Mouse (Mus musculus): ENCODE measurements around the gene Cbfb.
"Not testable (repeated sequence)": the region's sequence is repeated elsewhere in the genome, so short reads cannot be mapped to it uniquely, and the experiment has no call there.

The Cbfb gene

DNA sequence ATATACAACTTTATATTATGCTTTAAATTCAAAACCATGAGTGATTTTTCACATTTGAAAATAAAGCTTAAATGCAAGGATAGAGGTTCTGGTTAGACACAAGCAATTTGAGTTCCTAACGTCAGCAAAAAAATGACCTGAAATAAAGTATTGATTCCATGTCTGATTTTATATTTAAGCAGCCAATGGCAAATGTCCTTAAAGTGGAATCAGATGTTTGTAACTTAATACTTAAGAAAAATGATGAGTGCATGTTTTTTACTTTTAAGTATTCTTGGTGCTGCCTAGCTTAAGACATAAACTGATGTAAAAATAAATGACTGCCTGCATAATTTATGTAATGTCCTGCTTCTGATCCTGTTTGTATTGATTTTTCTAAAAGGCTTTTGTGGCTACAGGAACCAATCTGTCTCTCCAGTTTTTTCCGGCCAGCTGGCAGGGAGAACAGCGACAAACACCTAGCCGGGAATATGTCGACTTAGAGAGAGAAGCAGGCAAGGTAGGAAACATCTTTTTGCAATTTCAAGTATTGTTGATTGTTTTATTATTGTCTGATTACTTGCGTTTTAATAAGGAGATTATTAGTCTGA, 7.8 kb downstream of the Cbfb start:
- no peak for DNase-seq (ENCODE audit: low spot score in 2 of 2)

DNA sequence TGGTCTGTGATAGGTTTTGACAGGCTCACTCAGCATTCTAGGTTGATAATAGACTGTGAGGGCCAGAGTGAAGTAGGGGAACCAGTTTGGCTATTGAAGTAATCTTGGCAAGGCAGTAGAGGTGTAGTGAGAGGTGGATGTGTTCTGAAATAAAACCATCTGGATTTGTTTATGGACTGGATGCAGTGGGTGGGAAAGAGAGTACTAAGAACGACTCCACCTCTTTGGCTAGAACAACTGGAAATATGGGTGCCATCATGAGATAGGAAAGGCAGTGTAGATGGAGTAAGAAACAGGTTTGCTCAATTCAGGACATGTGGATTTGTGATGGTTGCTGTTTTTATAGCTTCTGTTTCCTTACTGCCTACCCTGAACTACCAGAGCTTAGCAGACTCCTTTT, 11.7 kb downstream of the Cbfb start:
- no peak for DNase-seq (ENCODE audit: low spot score in 2 of 2)

DNA sequence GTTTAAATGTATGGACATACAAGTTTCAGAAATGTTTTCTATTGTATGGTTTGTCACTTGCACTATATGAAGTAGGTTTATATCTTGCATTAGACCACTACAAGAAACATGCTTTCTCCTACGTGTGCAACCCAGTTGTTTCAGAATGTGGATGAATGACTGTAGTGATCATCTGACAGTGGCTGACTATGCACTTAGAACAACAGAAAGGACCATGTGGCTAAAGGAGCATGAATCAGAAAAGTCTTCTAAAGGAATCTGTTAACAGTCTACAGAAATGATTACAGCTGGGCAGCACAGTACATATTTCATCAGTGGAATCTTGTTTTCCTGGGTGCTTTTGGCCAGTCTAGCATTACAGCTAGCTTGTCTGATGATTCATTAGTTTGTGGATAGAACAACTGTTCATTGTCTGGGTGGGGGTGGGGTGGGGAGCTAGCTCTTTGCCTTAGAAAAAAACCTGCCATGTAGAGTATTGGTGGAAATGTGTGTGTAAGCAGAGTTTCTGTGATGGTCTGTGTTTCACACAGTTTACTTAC, 16.1 kb downstream of the Cbfb start:
- no peak for DNase-seq (ENCODE audit: low spot score in 2 of 2)

DNA sequence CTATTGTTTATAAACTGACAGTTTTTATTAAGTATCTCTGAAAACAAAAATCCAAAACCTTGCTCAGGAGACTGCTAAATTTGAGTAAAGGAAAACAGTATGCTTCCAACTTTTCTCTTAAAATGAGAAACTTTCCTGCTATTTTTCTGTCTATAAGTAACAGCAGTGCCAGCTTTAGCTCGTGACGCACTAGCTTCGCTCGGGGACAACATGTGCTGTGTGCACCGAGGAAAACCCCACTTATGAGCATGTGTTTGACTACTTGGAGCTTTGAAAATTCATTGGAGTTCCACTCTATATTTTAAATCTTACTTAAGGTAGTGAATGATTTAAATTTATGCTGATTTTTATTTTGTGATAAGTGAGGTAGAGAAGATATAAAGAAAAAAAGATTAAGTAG, 21.7 kb downstream of the Cbfb start:
- no peak for DNase-seq (ENCODE audit: low spot score in 2 of 2)

DNA sequence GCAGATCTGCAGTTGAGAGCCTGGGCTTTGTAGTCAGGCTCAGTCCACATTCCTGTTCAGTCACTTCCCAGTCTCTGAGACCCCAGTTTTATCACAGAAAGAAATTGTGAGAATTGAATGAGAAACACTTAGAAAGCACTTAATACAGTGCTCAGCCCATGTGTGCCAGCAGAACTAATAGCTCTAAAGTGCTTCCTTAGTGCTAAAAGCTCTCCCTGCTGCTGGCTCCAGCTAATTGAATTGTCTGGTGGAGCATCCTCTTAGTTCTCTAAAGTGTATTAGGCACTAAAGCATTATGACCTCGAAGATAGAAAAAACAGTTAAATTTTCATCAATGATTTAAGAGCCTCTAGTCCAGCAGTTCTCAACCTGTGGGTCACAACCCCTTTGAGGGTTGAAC, 35.3 kb downstream of the Cbfb start:
- DNase-seq (ENCODE audit: low spot score in 2 of 2), result no peak

DNA sequence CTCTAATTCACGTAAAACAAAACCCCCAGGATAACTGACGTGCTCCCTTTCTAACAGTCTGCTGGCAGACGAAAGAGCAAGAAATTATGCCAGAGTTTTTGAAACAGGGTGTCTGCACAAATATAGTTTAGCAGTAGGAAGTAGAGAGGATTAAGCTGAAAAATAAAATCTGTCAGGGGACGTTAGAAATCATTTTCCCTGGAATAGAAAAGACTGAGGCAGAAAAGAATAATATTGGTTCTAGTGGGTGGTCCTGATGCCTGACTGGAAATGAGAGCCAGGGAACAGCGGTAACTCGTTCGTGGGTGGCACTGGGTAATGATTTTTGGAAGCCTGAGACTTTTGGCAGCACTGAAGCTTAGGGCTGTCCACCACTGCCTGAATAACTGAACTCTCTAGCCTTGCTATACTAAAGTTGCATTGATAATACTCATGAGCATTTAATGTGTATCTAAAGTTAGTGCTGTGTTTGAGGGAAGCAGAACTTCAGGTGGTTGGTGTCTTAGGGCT, 36.3 kb downstream of the Cbfb start:
- DNase-seq (ENCODE audit: low spot score in 2 of 2), result no peak

DNA sequence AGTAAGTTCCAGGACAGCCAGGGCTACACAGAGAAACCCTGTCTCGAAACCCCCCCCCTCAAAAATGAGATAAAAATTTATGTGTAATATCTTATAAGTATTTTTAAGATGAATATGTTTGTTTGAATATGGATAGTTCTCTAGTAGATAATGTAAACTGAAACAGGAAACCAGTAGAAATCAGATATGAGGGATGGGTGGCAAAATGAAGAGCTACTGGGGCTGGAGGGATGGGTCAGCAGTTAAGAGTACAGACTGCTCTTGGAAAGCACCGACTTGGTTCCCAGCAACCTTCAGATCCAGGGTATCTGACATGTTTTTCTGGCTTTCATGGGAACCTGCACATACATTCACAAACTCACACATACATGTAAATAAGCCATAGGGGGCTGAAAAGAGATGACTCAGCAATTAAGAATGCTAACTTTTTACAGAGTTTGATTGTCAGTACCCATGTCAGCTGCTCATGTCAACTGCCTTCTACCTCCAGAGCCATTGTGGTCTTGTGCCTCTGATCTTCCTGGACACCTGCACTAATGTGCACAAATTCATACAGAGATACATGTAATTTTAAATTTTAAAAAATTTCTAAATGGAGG, 37.3 kb downstream of the Cbfb start:
- DNase-seq (ENCODE audit: low spot score in 2 of 2), result no peak

DNA sequence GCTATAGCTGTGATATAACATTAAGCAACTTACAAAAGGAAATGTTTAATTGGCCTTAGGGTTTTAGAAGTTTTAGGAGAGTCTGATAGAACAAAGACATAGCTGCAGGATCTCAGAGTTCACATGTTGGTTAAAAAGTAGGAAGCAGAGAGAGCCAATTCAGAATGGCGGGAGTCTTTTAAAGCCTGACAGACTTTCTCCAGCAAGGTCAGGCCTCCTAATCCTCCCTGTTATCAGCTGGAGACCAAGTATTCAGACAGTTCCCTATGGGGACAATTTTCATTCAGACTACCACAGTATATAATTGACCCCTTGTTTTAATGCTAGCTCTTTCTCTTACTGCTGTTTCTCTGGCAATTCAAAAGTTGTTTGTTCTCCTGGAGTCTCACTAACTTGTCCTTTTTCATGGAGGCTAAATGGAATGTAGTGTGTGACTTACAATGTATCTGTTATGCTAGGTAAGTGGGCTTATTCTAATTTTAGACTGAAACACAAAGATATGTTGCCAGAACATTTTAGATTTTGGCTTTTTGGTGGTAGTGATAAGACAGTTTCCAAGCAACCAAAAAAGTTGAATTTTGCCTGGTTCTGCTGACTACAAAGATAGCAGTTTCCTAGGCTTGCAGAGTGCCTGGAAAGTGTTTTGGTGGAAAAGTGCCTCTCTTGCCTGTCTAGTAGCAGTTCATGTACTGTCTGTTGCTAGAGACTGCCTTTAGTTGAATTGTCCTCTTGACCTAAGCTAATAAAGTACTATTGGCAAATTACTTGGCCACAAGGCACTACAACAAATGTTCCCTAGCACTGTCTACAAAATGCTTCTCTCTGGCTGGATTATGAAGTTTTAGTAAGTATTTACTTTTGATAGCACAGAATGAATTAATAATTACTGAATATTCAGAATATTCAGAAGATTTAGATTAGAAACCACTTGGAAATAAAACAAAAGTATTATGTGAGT, 39.0 kb downstream of the Cbfb start:
- no peak for DNase-seq (ENCODE audit: low spot score in 2 of 2)

DNA sequence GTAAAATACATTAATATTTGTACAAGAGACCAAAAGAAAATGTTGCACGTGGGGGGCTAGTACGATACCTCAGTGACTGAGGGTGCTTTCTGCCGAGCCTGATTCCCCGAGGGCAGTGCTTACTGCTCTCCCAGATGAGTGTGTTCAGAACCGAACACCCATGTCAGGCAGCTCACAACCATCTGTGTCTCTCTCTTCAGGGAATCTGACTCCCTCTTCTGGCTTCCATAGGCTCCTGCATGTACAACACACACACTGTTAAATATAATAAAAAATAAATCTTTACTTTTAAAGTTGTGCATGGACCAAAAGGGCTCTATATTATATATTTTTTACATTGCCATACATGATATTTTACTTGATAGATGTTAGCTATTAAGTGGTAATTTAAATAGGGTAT, 43.6 kb downstream of the Cbfb start:
- no peak for DNase-seq (ENCODE audit: low spot score in 2 of 2)

DNA sequence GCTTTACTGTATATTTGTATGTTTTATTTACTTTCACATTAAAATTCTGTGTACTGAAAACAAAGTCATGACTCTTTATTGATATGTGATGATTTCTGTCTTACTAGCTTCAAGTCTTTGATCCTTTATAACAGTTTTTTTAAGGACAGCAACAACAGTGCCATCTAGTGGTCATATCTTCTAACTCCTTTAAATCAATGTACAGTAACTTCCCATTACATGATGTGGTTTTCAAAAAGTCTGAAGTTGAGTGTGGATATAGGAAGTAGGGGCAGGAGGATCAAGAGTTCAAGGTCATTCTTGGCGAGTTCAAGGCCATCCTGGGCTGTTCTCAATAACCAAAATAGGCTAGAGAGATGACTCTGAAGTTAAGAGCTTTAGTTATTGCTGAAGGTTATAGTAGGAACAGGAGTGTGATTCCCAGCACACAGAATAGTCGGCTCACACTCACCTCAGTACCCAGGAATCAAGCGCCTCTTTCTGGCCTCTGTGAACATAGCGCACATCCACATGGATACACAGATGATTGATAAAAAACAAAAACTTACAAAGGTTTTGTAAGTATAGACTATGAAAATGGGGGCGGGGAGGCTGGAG, 47.5 kb downstream of the Cbfb start:
- peak in 1 of 2 experiments; percentile 29 for DNase-seq (ENCODE audit: low spot score in 2 of 2)

DNA sequence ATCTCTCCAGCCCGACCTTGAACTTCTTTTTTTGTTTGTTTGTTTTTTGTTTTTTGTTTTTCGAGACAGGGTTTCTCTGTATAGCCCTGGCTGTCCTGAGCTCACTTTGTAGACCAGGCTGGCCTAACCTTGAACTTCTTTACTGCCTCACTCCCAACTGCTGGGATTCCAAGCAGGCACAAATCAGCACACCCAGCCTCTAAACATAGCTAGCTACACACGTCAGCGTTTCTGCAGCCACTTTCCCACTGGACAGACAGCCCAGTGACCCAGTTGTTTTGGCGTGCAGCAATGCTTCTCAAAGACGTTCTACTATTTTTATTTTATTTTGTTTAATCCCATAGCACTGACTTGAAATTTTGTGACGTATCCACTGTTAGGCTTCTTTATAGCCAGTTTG, 53.4 kb downstream of the Cbfb start:
- DNase-seq (ENCODE audit: low spot score in 2 of 2), result peak in 1 of 2 experiments; percentile 13

DNA sequence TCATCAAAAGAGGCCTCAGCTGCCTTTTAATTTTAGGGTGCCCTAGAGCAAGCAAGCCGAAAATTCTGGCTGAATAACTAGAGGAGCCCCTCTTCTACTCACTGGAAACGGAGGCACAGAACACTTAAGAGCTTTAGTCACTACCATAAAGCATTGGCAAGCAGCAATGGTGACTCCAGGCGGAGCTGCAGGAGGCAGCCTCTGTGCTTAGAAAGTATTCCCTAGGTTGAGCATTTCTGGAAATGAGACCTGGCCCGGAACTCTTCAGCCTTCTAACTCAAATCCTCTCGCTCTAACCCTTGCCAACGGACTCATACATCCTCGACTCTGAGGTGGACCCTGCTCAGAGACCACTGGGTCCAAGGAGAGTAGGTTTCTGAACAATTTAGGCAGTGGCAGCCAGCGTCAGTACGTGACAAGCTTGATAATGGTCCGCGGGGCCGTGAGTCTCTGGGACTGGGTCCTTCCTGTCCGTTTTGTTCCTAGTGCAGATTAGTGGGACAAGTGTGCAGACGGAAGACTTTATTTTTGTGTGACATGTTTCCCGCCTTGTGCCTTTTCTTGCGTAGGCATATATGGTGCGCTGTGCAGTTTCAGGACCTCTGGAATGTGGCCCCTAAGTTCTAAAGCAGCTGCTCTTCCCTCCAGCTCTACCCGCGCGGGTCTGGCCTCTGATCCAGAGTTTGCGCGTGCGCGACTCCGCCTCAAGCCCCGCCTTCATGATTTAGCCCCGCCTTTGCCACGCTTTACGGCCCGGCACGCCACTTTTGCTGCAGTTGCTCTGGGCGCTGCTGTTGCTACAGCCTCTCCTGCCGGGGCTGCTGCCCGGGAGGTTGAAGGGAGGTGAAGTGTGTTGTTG, 54.2 kb downstream of the Cbfb start, which contains the start of gene D230025D16Rik:
TSS of gene D230025D16Rik (plus strand) at position 733 of the 859 bp plus-strand sequence.
- peak; percentile 94 to 95 for DNase-seq (ENCODE audit: low spot score in 2 of 2)

DNA sequence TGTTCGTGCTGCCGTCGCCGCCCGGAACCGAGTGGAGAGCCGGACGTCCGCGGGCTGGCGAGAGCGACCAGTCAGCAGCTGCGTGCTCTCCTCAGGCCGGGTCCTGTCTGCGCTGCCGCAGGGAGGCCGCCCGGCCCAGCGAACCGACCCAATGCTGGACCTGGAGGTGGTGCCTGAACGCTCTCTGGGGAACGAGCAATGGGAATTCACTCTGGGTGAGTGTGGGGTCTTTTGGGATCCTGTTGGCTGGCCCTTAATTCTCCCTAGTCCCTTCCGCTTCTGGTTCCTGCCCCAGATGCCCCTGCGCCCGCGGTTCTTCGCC, 54.8 kb downstream of the Cbfb start:
- DNase-seq (ENCODE audit: low spot score in 2 of 2), result no peak

DNA sequence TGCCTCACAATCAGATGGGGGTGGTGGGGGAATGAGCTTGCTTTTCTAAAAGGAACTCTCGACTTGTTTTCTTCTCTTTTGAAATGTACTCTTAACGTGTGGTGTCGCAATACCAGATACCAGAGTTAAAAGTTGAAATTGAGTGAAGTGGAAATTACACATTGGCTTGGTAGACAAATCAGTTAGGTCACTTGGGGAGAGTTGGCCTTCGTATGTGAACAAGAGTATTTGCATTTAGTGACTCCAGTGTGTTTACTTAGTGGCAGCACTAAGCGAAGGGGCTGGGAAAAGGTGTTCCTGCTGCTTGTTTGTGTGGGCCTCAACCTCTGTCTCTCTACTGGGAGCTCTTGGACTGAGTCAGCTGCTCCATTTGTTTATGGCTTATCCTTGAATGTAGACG, 55.4 kb downstream of the Cbfb start:
- DNase-seq (ENCODE audit: low spot score in 2 of 2), result no peak

DNA sequence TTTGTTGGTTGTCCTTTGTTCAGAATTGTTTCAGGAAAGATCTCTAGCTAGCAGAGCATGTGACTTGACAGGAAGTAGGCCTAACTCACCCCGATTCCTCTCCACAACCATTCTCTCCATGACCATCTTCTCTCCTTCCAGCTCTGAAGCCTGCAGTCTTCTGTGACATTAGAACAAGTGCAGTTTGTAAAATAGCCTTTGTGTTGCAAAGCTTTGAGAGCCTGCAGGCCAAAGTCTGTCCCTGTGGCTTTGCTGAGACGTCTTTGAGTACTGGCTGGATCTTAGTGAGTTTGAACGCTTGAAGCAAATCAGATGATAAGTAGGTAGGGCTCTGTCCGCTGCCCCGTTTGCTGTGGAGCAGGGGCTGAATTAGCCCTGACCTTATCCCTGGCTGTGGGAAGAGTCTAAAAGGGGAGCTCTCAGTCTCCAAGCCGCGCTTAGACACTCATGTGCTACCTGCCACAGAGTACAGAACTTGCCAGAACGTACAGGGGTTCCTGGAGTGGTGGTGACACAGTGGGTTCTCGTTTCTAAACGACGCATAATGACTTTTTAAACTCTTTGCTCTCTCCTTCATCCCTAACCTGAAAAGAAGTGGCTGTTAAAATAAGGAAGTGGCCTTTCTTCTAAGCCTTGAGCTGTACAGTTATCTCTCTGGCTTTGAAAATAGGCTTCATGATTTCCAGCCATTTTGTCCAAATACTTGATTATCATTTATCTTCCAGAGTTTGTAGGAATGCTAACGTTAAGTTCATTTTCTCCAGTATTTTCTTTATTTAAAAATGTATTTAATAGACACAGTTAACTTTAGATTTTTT, 61.2 kb downstream of the Cbfb start:
- no peak for DNase-seq (ENCODE audit: low spot score in 2 of 2)

DNA sequence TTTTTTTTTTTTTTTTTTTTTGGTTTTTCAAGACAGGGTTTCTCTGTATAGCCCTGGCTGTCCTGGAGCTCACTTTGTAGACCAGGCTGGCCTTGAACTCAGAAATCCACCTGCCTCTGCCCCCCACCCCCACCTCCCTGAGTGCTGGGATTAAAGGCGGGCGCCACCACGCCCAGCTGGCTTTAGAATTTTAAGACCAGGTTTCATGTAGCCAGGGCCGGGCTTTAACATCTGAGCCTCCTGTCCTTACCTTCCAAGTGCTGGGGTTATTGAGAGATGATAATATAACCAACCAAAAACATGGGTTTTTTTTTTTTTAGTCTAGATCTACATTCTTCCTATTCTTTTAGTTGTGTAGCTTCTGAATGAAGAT, 61.8 kb downstream of the Cbfb start:
- DNase-seq (ENCODE audit: low spot score in 2 of 2), result not testable (repeated sequence)

DNA sequence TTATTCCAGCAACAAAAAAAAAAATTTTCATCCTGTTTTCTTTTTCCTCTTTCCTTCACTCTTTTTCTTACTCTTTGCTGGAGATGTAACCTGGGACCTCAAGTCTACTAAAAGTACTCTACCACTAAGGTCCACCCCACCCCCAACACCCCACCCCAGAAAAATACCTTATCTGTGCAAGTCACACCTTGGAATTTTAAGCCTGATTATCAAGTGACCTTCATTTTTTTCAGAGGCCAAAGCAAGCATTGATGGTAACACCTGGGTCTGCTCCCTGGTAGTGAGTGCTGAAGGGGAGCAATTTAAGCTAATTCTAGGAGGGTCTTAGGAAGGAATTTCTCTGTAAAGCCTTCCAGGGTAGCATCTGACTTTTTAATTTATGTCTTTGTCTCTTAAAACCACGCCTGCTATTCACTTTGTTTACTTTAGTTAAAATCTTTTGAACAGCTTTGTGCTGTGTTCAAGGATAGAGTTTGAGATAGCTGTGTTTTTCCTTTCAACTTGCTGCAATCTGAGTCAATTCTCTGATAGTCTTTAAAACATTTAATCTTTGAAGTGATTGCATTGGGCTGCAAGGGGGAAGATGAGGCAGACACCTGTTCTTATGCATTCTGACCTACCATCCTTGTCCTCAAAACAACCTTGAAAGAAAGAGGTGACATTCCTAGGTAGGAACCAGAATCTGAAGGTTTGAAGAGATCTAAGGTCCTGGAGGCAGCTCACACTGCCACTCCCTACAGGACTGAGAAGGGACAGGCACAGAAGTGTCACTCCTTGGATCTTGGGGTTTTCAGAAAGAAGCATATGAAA, 62.9 kb downstream of the Cbfb start:
- no peak for DNase-seq (ENCODE audit: low spot score in 2 of 2)

DNA sequence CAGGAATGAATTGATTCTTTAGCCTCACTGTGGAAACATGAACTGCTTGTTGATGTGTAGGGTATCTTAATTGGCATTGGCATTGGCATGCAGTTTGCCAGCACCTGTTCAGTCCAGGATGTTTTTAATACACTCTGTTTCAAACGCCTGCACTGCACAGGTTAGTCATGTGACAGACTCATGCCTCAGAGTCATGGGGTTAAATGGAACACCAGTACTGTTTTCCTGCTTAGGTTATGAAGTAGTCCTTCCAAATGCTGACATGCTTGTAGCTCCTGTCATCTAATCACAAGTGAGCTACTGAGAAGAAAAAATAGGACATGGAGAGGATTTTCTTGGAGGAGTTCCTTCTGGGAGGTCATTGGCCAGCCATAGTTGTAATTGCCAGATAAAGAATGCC, 64.7 kb downstream of the Cbfb start:
- no peak for DNase-seq (ENCODE audit: low spot score in 2 of 2)

DNA sequence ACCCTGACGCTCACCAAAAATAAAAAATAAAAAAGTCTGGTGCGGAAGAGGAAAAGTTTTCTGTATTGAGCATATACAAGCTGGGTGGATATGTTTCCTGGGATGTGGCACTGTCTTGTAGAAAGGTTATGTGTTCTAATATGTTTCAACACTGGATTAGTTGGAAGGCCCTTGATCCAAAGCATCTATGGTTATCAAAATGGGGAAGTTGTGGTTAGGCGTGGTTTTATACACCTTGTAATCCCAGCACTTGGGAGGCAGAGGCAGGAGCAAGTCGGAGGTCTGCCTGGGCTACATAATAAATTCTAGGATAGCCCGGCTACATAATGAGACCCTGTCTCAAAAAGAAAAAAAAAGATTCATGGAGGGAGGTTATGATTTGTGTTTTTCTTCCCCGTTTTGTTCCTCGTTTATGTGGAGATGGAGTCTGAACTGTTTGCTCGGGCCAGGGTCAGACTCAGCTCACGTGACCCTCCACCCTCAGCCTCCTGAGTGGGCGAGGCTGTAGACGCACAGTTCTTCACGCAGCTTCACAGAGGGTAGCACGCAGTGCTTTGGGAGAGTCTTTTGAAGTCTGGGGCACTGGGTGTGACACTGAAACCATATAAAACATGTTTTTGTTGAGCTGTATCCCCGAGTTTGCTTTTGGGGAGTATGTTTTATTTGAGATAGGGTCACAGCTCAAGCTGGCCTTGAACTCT, 67.1 kb downstream of the Cbfb start:
- no peak for DNase-seq (ENCODE audit: low spot score in 2 of 2)
